Mouse (Mus musculus) hindbrain, embryonic 16.5 days (tissue): Measurements from ENCODE around the gene Gm11239. TPM values are rescaled to one million over a fixed set of nuclear protein-coding genes. Genes with fewer than 3 reads are reported as not detected.
"Not testable (repeated sequence)": the region's sequence is repeated elsewhere in the genome, so short reads cannot be mapped to it uniquely, and the experiment has no call there.

Experiments
- ATAC-seq: fragments of 200-750 bp; cut with Nextera tagmentation; 2 replicates; pipeline ENCODE4 v1.8.0; 2017; ENCODE audit warnings: moderate TSS enrichment, moderate library complexity
- H3K27ac ChIP-seq: fragments of 300-500 bp; sonication (generic); 2 replicates; pipeline ENCODE4 v1.5.1; 2014; ENCODE audit warnings: low read depth, mild to moderate bottlenecking, control low read depth, low read length, moderate library complexity
- H3K27me3 ChIP-seq: fragments of 300-500 bp; sonication (generic); replicated peaks from 2 replicates; pipeline ENCODE4 v1.6.1; 2014; ENCODE audit warnings: low read length; ENCODE audit not compliant: control insufficient read depth, insufficient read depth
- H3K36me3 ChIP-seq: fragments of 300-500 bp; sonication (generic); 2 replicates; pipeline ENCODE4 v1.6.1; 2014; ENCODE audit warnings: mild to moderate bottlenecking, low read length, moderate library complexity, mixed read lengths; ENCODE audit not compliant: control insufficient read depth, insufficient read depth
- H3K4me1 ChIP-seq: fragments of 300-500 bp; sonication (generic); 2 replicates; pipeline ENCODE4 v1.6.1; 2014; ENCODE audit warnings: low read depth, low read length; ENCODE audit not compliant: control insufficient read depth, insufficient read depth
- H3K4me2 ChIP-seq: fragments of 300-500 bp; sonication (generic); 2 replicates; pipeline ENCODE4 v1.6.1; 2014; ENCODE audit warnings: mild to moderate bottlenecking, low read length, control low read depth, moderate library complexity
- H3K4me3 ChIP-seq: fragments of 300-500 bp; sonication (generic); 2 replicates; pipeline ENCODE4 v1.5.1; 2014; ENCODE audit warnings: mild to moderate bottlenecking, low read length, control low read depth, moderate library complexity
- H3K9ac ChIP-seq: fragments of 300-500 bp; sonication (generic); 2 replicates; pipeline ENCODE4 v1.6.1; 2014; ENCODE audit warnings: low read depth, mild to moderate bottlenecking, control low read depth, low read length, moderate library complexity
- H3K9me3 ChIP-seq: fragments of 300-500 bp; sonication (generic); 2 replicates; pipeline ENCODE4 v1.6.1; 2014; ENCODE audit warnings: mild to moderate bottlenecking, low read length, moderate library complexity; ENCODE audit not compliant: control insufficient read depth
- WGBS: fragments of 180-500 bp; shearing (Covaris S2); extraction: QIAGEN DNeasy Blood & Tissue Kit; methylation state at CpG from one replicate; pipeline ENCODE4 v1.1.7; 2014; 5-methylcytosine and 5-hydroxymethylcytosine counted together
- polyA plus RNA-seq: library from polyadenylated mRNA; unstranded; fragments of >200 nt; fragmentation: Nextera tagmentation; extraction: Ambion mirVana; gene quantifications from 2 replicates; pipeline ENCODE4 v1.2.1, GENCODE M21; 2015

Gene Gm11239
- polyA plus RNA-seq: not detected in 2 replicates

- not testable (repeated sequence) for ATAC-seq, H3K27me3 ChIP-seq, H3K27ac ChIP-seq, H3K9ac ChIP-seq, H3K4me1 ChIP-seq, H3K9me3 ChIP-seq, H3K36me3 ChIP-seq, H3K4me3 ChIP-seq, H3K4me2 ChIP-seq
- WGBS: no CpG with 5 or more reads among the region's 4 CpGs
Observed at GRCm38 (mm10) chr4:73668054-73668453, at the start of gene Gm11239. Gene Gm11239 (plus strand): TSS chr4:73668354.

DNA sequence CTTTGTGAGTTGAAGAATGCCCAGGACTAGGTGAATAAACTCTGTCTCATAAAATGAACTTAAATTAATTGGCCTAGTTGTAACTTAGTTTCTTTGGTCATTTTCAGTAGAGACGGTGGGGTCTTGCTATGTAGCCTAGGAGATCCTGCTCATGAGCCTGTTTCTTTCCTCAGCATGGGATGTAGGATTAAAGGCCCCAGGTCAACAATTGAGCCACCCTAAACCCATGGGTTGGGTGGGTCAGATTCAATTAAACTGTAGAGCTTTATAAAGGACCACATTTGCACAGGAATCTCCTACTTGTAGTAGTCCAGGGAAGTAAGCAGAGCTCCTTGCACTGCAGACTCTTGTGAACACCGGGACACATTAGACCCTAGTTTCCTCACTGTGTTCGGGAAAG lies 45.5 kb upstream of the Gm11239 start, which contains the start of gene Gm11237:
TSS of gene Gm11237 (plus strand) at position 301 of the 400 bp plus-strand sequence.
- WGBS: no CpG with 5 or more reads among the region's 3 CpGs
- not testable (repeated sequence) for ATAC-seq, H3K27ac ChIP-seq, H3K4me1 ChIP-seq, H3K36me3 ChIP-seq, H3K4me3 ChIP-seq, H3K9me3 ChIP-seq, H3K9ac ChIP-seq, H3K4me2 ChIP-seq, H3K27me3 ChIP-seq

GRCm38 (mm10) chr4:73637821-73638220 lies 30.3 kb upstream of the Gm11239 start, which contains the start of gene Gm11236:
Gene Gm11236 (plus strand): TSS chr4:73638121.
- H3K9ac ChIP-seq: not testable (repeated sequence)
- no CpG with 5 or more reads among the region's 4 CpGs for WGBS

DNA sequence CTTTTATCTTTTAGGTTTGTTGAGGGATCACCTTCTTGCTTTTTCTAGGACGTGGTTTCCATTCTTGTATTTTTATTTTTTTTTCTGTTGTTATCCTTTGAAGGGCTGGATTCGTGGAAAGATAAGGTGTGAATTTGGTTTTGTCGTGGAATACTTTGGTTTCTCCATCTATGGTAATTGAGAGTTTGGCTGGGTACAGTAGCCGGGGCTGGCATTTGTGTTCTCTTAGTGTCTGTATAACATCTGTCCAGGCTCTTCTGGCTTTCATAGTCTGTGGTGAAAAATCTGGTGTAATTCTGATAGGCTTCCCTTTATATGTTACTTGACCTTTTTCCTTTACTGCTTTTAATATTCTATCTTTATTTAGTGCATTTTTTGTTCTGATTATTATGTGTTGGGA lies 6.3 kb upstream of the Gm11239 start:
- H3K9me3 ChIP-seq, H3K4me1 ChIP-seq, H3K4me3 ChIP-seq, H3K9ac ChIP-seq, H3K36me3 ChIP-seq, H3K4me2 ChIP-seq, H3K27me3 ChIP-seq, ATAC-seq, H3K27ac ChIP-seq: not testable (repeated sequence)
- WGBS: 83% methylated on average over 4 of the region's 4 CpGs

More at GRCm38 (mm10) chr4:73637821-73638220, 30.3 kb upstream of the Gm11239 start, which contains the start of gene Gm11236:
- H3K27ac ChIP-seq, H3K36me3 ChIP-seq, H3K27me3 ChIP-seq, H3K4me1 ChIP-seq, H3K4me3 ChIP-seq, H3K9me3 ChIP-seq, ATAC-seq, H3K4me2 ChIP-seq: not testable (repeated sequence)

- WGBS: 100% methylated on average over 1 of the region's 4 CpGs
- H3K9me3 ChIP-seq, H3K27ac ChIP-seq, H3K4me2 ChIP-seq, H3K9ac ChIP-seq, H3K27me3 ChIP-seq, H3K4me1 ChIP-seq, ATAC-seq, H3K4me3 ChIP-seq, H3K36me3 ChIP-seq: not testable (repeated sequence)
Observed at GRCm38 (mm10) chr4:73683216-73683615, 15.1 kb downstream of the Gm11239 start, which contains the start of gene Gm428. Gene Gm428 (plus strand): TSS chr4:73683516.

- Histone ChIP-seq H3K27ac (no peak overlapping the region), H3K4me3 (no peak overlapping the region), H3K4me1 (no peaks in the 10 kb centered on the region), H3K36me3 (no peaks in the 10 kb centered on the region), H3K9me3 (no peaks in the 10 kb centered on the region), H3K27me3 (no peaks in the 10 kb centered on the region), H3K4me2 (no peak overlapping the region), H3K9ac (no peak overlapping the region)
- 94% methylated on average over 1 of the region's 1 CpGs for WGBS
- ATAC-seq: no peak
Observed at GRCm38 (mm10) chr4:73718761-73719160, 50.6 kb downstream of the Gm11239 start.

- no peaks in the 10 kb centered on the region for H3K27me3 ChIP-seq
- H3K4me3 ChIP-seq: no peak overlapping the region
- H3K36me3 ChIP-seq: no peaks in the 10 kb centered on the region
- H3K27ac ChIP-seq: no peak overlapping the region
- H3K4me2 ChIP-seq: no peak overlapping the region
- H3K4me1 ChIP-seq: no peaks in the 10 kb centered on the region
- no peak overlapping the region for H3K9ac ChIP-seq
- ATAC-seq: no peak
- no peaks in the 10 kb centered on the region for H3K9me3 ChIP-seq
Observed at GRCm38 (mm10) chr4:73719819-73720218, 51.7 kb downstream of the Gm11239 start.

Other genes with a start within 250 kb of the Gm11239 start
- gene Gm11238, start 60.5 kb upstream of the Gm11239 start, polyA plus RNA-seq: not detected in 2 replicates
- not detected in 2 replicates for gene Gm11237, start 45.4 kb upstream of the Gm11239 start, polyA plus RNA-seq
- not detected in 2 replicates for gene Gm11236, start 30.2 kb upstream of the Gm11239 start, polyA plus RNA-seq
- not detected in 2 replicates for gene Gm428, start 15.2 kb downstream of the Gm11239 start, polyA plus RNA-seq
- 0.46 and 0.57 TPM in 2 replicates for gene Rasef, start 122.6 kb downstream of the Gm11239 start, polyA plus RNA-seq
- gene Gm11758, start 207.9 kb downstream of the Gm11239 start, polyA plus RNA-seq: not detected in 2 replicates
- gene Gm11757, start 222.8 kb downstream of the Gm11239 start, polyA plus RNA-seq: not detected in 2 replicates
- not detected in 2 replicates for gene Gm13871, start 237.6 kb downstream of the Gm11239 start, polyA plus RNA-seq